Mouse (Mus musculus) gonadal fat pad, adult 2 months (tissue): ENCODE results near the gene Arhgap8. TPM values are rescaled to one million over a fixed set of nuclear protein-coding genes. Genes with fewer than 3 reads are reported as not detected.

Source experiments
- DNase-seq: peaks from one replicate; pipeline ENCODE4 v3.0.0-alpha.2; 2012; ENCODE audit warnings: low read depth
- polyA plus RNA-seq: library from polyadenylated mRNA; depleted of rRNA; stranded (reverse); fragments of >200 nt; gene quantifications from 2 replicates; pipeline ENCODE4 v1.2.3, GENCODE M21; 2012; rRNA removed

Gene Arhgap8
- polyA plus RNA-seq, 1 experiment: 26.7 TPM

DNA sequence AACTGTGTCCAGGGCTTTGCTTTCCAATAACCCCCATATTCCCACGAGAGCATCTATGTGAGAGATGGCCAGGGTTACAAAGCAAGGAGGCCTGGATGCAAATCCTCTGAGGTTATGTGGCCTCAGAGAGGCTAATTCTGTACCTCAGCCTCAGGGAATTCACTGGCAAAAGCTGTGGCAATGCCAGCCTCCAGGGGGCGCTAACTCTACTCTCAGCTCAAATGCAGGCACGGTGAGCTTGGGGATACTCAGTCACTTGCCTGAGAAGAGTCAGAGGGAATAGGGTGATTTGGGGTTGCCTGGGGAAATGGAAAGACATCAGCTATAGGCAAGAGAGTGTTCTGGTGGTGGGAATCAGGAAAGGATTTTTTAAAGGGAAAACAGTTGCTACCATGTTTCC is 83.8 kb downstream of the Arhgap8 start:
- no peak for DNase-seq

GRCm38 (mm10) chr15:84809275-84809952 is 89.6 kb downstream of the Arhgap8 start:
- no peak for DNase-seq

- no peak for DNase-seq
These were observed 91.3 kb downstream of the Arhgap8 start for GRCm38 (mm10) chr15:84811126-84811525.

DNA sequence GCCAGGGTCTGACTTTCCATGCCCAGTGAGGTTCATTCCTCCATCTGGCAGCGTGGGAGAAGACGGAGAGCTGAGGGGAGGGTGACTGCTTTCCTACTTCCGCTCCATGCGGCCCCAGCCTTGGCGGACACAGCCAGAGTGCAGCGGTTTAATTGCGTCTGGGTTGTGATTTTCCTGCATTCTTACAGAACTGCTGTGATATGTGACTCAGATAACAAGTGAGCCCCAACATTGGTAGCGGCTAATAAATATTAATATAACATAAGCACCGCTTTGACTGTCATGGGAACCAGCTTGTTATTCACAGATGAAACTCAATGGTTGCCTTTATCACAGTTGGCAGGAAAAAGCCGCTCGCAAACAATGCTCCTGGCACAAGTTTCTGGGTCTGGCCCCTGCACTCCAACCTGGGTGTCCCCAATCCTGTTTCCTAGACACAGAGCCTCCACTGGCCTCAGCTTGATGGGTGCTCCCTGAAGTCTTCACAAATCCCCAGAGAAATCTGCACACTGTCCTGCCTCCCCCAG is 93.0 kb downstream of the Arhgap8 start:
- no peak for DNase-seq

DNA sequence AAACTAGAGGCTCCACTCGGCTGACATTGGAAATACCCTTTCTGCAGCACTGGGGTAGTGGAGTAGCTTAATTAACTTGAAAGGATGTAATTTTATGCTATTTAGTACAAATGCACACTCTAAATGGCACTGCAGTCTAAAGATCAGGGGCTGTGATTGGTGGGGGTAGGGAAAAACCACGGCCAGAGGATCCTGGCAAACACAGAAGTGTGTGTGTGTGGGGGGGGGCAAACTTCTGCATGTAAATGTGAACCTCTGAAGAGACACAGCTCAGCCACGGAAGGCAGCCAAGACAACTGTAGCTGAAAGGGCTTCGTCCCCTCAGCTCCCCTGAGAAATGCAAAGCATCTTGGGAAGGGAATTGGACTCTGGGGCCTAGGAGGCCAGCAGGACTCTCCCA is 95.3 kb downstream of the Arhgap8 start:
- no peak for DNase-seq

GRCm38 (mm10) chr15:84817589-84817988 is 97.7 kb downstream of the Arhgap8 start:
- no peak for DNase-seq

- no peak for DNase-seq
These were observed 98.4 kb downstream of the Arhgap8 start for GRCm38 (mm10) chr15:84818284-84818683.

DNA sequence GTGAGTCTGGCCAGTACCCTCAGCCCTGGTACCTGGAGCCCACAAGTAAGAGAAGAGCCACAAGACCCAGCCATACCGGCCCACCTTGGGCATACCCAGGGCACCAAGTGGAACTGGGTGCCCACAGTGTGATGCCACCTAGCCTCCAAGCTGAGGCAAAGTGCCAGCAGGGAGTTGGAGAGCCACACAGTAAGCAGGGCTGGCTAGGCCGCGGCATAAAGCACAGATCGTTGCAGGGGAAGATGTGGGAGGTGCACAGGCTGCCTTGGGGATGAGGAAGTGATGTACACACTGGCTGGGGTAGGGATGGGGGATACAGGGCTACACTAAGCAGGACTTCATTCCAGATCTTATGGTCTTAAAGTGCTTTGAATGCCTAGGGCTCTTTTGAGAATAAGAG is 101.0 kb downstream of the Arhgap8 start:
- DNase-seq: no peak

Other genes with a start within 250 kb of the Arhgap8 start
- gene Rtl6, start 162.2 kb upstream of the Arhgap8 start, polyA plus RNA-seq: 8.1 and 9.4 TPM in 2 replicates
- gene Prr5, start 50.4 kb upstream of the Arhgap8 start, polyA plus RNA-seq: 102 and 140 TPM in 2 replicates
- gene Phf21b, start 136.0 kb downstream of the Arhgap8 start, polyA plus RNA-seq: 1.5 and 2.8 TPM in 2 replicates
- 0.23 and 0.32 TPM in 2 replicates for gene Gm29666, start 200.0 kb downstream of the Arhgap8 start, polyA plus RNA-seq
- 6.7 and 9.6 TPM in 2 replicates for gene Nup50, start 203.4 kb downstream of the Arhgap8 start, polyA plus RNA-seq